Mouse (Mus musculus) megakaryocyte, embryonic 14.5 days (primary cell): ENCODE measurements around the gene Stk35. TPM values are rescaled to one million over a fixed set of nuclear protein-coding genes. Genes with fewer than 3 reads are reported as not detected.

Experiments
- H3K27me3 ChIP-seq: replicated peaks from 2 replicates; pipeline ENCODE3; 2012; ENCODE audit warnings: inconsistent platforms
- H3K36me3 ChIP-seq: replicated peaks from 2 replicates; pipeline ENCODE3; 2012; ENCODE audit warnings: low read length, inconsistent platforms, mixed read lengths
- H3K4me1 ChIP-seq: 2 replicates; pipeline ENCODE4 v1.6.1; 2012; ENCODE audit warnings: inconsistent platforms
- H3K4me3 ChIP-seq: replicated peaks from 2 replicates; pipeline ENCODE3; 2012; ENCODE audit warnings: moderate library complexity, mild to moderate bottlenecking, inconsistent platforms
- H3K9me3 ChIP-seq: 2 replicates; pipeline ENCODE4 v1.6.1; 2012; ENCODE audit warnings: inconsistent platforms
- FLI1 ChIP-seq: IDR thresholded peaks from 2 replicates; pipeline ENCODE4 v1.6.1; 2012; ENCODE audit warnings: low read length, inconsistent platforms, mixed read lengths
- GATA1 ChIP-seq: IDR thresholded peaks from 3 replicates; pipeline ENCODE4 v1.6.1; 2012; ENCODE audit warnings: mixed read lengths, low read length, inconsistent platforms, borderline replicate concordance
- polyA plus RNA-seq: library from polyadenylated mRNA; stranded (reverse); fragments of >175 nt; gene quantifications from 2 replicates; pipeline ENCODE4 v1.2.3, GENCODE M21; 2012; ENCODE audit warnings: low replicate concordance; ENCODE audit not compliant: insufficient read depth

Stk35 gene
- polyA plus RNA-seq, 1 experiment: 4.7 TPM

GRCm38 (mm10) chr2:129864958-129865357 is 64.6 kb downstream of the Stk35 start:
- TF ChIP-seq GATA1 (no peak), FLI1 (no peak)
- H3K27me3 ChIP-seq: peaks cover 19% of the 10 kb centered on the region
- no peak overlapping the region for H3K4me3 ChIP-seq
- no peaks in the 10 kb centered on the region for H3K4me1 ChIP-seq
- peaks cover 46% of the 10 kb centered on the region for H3K9me3 ChIP-seq
- H3K36me3 ChIP-seq: no peaks in the 10 kb centered on the region

- H3K4me3 ChIP-seq: peak overlapping the region; percentile 35
- peaks cover 25% of the 10 kb centered on the region for H3K27me3 ChIP-seq
- no peaks in the 10 kb centered on the region for H3K4me1 ChIP-seq
- TF ChIP-seq FLI1 (no peak), GATA1 (no peak)
- no peaks in the 10 kb centered on the region for H3K36me3 ChIP-seq
- H3K9me3 ChIP-seq: peaks cover 34% of the 10 kb centered on the region
Observed at GRCm38 (mm10) chr2:129869151-129869550, 68.8 kb downstream of the Stk35 start.

GRCm38 (mm10) chr2:129871246-129871645 is 70.9 kb downstream of the Stk35 start:
- no peaks in the 10 kb centered on the region for H3K4me1 ChIP-seq
- no peaks in the 10 kb centered on the region for H3K36me3 ChIP-seq
- H3K9me3 ChIP-seq: peaks cover 24% of the 10 kb centered on the region
- H3K4me3 ChIP-seq: no peak overlapping the region
- H3K27me3 ChIP-seq: peaks cover 27% of the 10 kb centered on the region
- no peak for TF ChIP-seq GATA1
- no peak for TF ChIP-seq FLI1

- H3K4me3 ChIP-seq: no peak overlapping the region
- H3K27me3 ChIP-seq: peaks cover 26% of the 10 kb centered on the region
- H3K36me3 ChIP-seq: no peaks in the 10 kb centered on the region
- H3K4me1 ChIP-seq: no peaks in the 10 kb centered on the region
- peaks cover 16% of the 10 kb centered on the region for H3K9me3 ChIP-seq
- TF ChIP-seq FLI1 (no peak), GATA1 (no peak)
Observed at GRCm38 (mm10) chr2:129872071-129872470, 71.8 kb downstream of the Stk35 start.

GRCm38 (mm10) chr2:129873489-129873888 is 73.2 kb downstream of the Stk35 start:
- TF ChIP-seq FLI1: no peak
- TF ChIP-seq GATA1: no peak
- Histone ChIP-seq H3K36me3 (no peaks in the 10 kb centered on the region), H3K9me3 (peaks cover 9% of the 10 kb centered on the region; the same call in 1 of the 2 replicates), H3K4me3 (no peak overlapping the region), H3K4me1 (no peaks in the 10 kb centered on the region), H3K27me3 (peaks cover 26% of the 10 kb centered on the region)

GRCm38 (mm10) chr2:129874084-129874483 is 73.8 kb downstream of the Stk35 start:
- peaks cover 26% of the 10 kb centered on the region for H3K27me3 ChIP-seq
- no peak overlapping the region for H3K4me3 ChIP-seq
- H3K9me3 ChIP-seq: peaks cover 4% of the 10 kb centered on the region; the same call in 1 of the 2 replicates
- no peak for TF ChIP-seq GATA1
- TF ChIP-seq FLI1: no peak
- H3K36me3 ChIP-seq: no peaks in the 10 kb centered on the region
- no peaks in the 10 kb centered on the region for H3K4me1 ChIP-seq

- TF ChIP-seq GATA1: no peak
- TF ChIP-seq FLI1: no peak
- H3K4me1 ChIP-seq: no peaks in the 10 kb centered on the region
- no peaks in the 10 kb centered on the region for H3K9me3 ChIP-seq
- no peak overlapping the region for H3K4me3 ChIP-seq
- no peaks in the 10 kb centered on the region for H3K36me3 ChIP-seq
- H3K27me3 ChIP-seq: peaks cover 24% of the 10 kb centered on the region
Observed at GRCm38 (mm10) chr2:129874509-129875095, 74.3 kb downstream of the Stk35 start.

GRCm38 (mm10) chr2:129876935-129877334 is 76.6 kb downstream of the Stk35 start:
- no peak overlapping the region for H3K4me3 ChIP-seq
- no peaks in the 10 kb centered on the region for H3K9me3 ChIP-seq
- H3K4me1 ChIP-seq: peaks cover 6% of the 10 kb centered on the region; the same call in 1 of the 2 replicates
- no peak for TF ChIP-seq FLI1
- TF ChIP-seq GATA1: no peak
- peaks cover 18% of the 10 kb centered on the region for H3K27me3 ChIP-seq
- no peaks in the 10 kb centered on the region for H3K36me3 ChIP-seq

GRCm38 (mm10) chr2:129879817-129880216 is 79.5 kb downstream of the Stk35 start:
- H3K27me3 ChIP-seq: peaks cover 17% of the 10 kb centered on the region
- H3K9me3 ChIP-seq: peaks cover 2% of the 10 kb centered on the region; the same call in 1 of the 2 replicates
- no peak overlapping the region for H3K4me3 ChIP-seq
- H3K36me3 ChIP-seq: no peaks in the 10 kb centered on the region
- no peak for TF ChIP-seq FLI1
- no peak for TF ChIP-seq GATA1
- peaks cover 6% of the 10 kb centered on the region; the same call in 1 of the 2 replicates for H3K4me1 ChIP-seq

- no peaks in the 10 kb centered on the region for H3K36me3 ChIP-seq
- peaks cover 3% of the 10 kb centered on the region; the same call in 1 of the 2 replicates for H3K9me3 ChIP-seq
- peaks cover 13% of the 10 kb centered on the region for H3K27me3 ChIP-seq
- H3K4me1 ChIP-seq: peaks cover 6% of the 10 kb centered on the region; the same call in 1 of the 2 replicates
- no peak for TF ChIP-seq FLI1
- TF ChIP-seq GATA1: no peak
- H3K4me3 ChIP-seq: no peak overlapping the region
Observed at GRCm38 (mm10) chr2:129880226-129880625, 79.9 kb downstream of the Stk35 start.
